Mouse (Mus musculus) forebrain, embryonic 16.5 days (tissue): ENCODE results near the gene Fgf11. TPM values are rescaled to one million over a fixed set of nuclear protein-coding genes. Genes with fewer than 3 reads are reported as not detected.

Source experiments
- ATAC-seq: fragments of 200-750 bp; cut with Nextera tagmentation; 2 replicates; pipeline ENCODE4 v1.8.0; 2017; ENCODE audit warnings: mild to moderate bottlenecking, moderate library complexity
- H3K27ac ChIP-seq: fragments of 300-500 bp; sonication (generic); 2 replicates; pipeline ENCODE4 v1.5.1; 2014; ENCODE audit warnings: low read length, control low read depth
- H3K27me3 ChIP-seq: fragments of 300-500 bp; sonication (generic); replicated peaks from 2 replicates; pipeline ENCODE4 v1.6.1; 2014; ENCODE audit warnings: low read length; ENCODE audit not compliant: control insufficient read depth, insufficient read depth
- H3K36me3 ChIP-seq: fragments of 300-500 bp; sonication (generic); 2 replicates; pipeline ENCODE4 v1.6.1; 2014; ENCODE audit not compliant: control insufficient read depth, insufficient read depth
- H3K4me1 ChIP-seq: fragments of 300-500 bp; sonication (generic); replicated peaks from 2 replicates; pipeline ENCODE4 v1.6.1; 2014; ENCODE audit warnings: low read length; ENCODE audit not compliant: control insufficient read depth, insufficient read depth
- H3K4me2 ChIP-seq: fragments of 300-500 bp; sonication (generic); 2 replicates; pipeline ENCODE4 v1.6.1; 2014; ENCODE audit warnings: mild to moderate bottlenecking, low read length, control low read depth
- H3K4me3 ChIP-seq: fragments of 300-500 bp; sonication (generic); replicated peaks from 2 replicates; pipeline ENCODE4 v1.5.1; 2014; ENCODE audit warnings: mild to moderate bottlenecking, low read length, control low read depth
- H3K9ac ChIP-seq: fragments of 300-500 bp; sonication (generic); replicated peaks from 2 replicates; pipeline ENCODE4 v1.6.1; 2014; ENCODE audit warnings: low read depth, low read length, control low read depth
- H3K9me3 ChIP-seq: fragments of 300-500 bp; sonication (generic); 2 replicates; pipeline ENCODE4 v1.6.1; 2016; ENCODE audit warnings: low read length; ENCODE audit not compliant: control insufficient read depth
- WGBS: fragments of 180-500 bp; shearing (Covaris S2); extraction: QIAGEN DNeasy Blood & Tissue Kit; methylation state at CpG from one replicate; pipeline ENCODE4 v1.1.7; 2014; 5-methylcytosine and 5-hydroxymethylcytosine counted together
- polyA plus RNA-seq: library from polyadenylated mRNA; unstranded; fragments of >200 nt; fragmentation: Nextera tagmentation; extraction: Ambion mirVana; gene quantifications from 2 replicates; pipeline ENCODE4 v1.2.1, GENCODE M21; 2015

Fgf11 gene
- polyA plus RNA-seq, 1 experiment from 2014 or later, result 5.9 TPM

GRCm38 (mm10) chr11:69804972-69805909 lies 3.6 kb upstream of the Fgf11 start, which contains the start of gene Tmem102:
Tmem102 (minus strand) TSS chr11:69805624.
- Histone ChIP-seq H3K4me3 (no peak within 1 kb of the TSS), H3K27ac (no peak within 1 kb of the TSS), H3K4me1 (peaks cover 39% of the 10 kb centered on the region), H3K9ac (no peak within 1 kb of the TSS), H3K36me3 (no peaks in the 10 kb centered on the region), H3K27me3 (peaks cover 19% of the 10 kb centered on the region), H3K4me2 (peak within 1 kb of the TSS; percentile 83), H3K9me3 (no peaks in the 10 kb centered on the region)
- ATAC-seq, result no peak
- 7% methylated on average over 29 of the region's 29 CpGs for WGBS

GRCm38 (mm10) chr11:69804652-69804940 lies 2.9 kb upstream of the Fgf11 start:
- no peak overlapping the region for H3K9ac ChIP-seq
- no peak for ATAC-seq
- H3K4me3 ChIP-seq, result no peak overlapping the region
- H3K27me3 ChIP-seq, result peaks cover 19% of the 10 kb centered on the region
- no peaks in the 10 kb centered on the region for H3K36me3 ChIP-seq
- peak overlapping the region; percentile 83 for H3K4me2 ChIP-seq
- WGBS, result 7% methylated on average over 12 of the region's 12 CpGs
- no peaks in the 10 kb centered on the region for H3K9me3 ChIP-seq
- no peak overlapping the region for H3K27ac ChIP-seq
- peaks cover 42% of the 10 kb centered on the region for H3K4me1 ChIP-seq

GRCm38 (mm10) chr11:69803786-69804651 lies 2.4 kb upstream of the Fgf11 start:
- Histone ChIP-seq H3K9me3 (no peaks in the 10 kb centered on the region), H3K4me1 (peaks cover 48% of the 10 kb centered on the region), H3K36me3 (no peaks in the 10 kb centered on the region), H3K9ac (peak overlapping the region; percentile 74), H3K27ac (no peak overlapping the region), H3K4me2 (peak overlapping the region; percentile 83), H3K27me3 (peaks cover 19% of the 10 kb centered on the region), H3K4me3 (peak overlapping the region; percentile 76)
- WGBS, result 1% methylated on average over 60 of the region's 60 CpGs
- peak; percentile 37 for ATAC-seq

GRCm38 (mm10) chr11:69803328-69803727 lies 1.7 kb upstream of the Fgf11 start:
- 2% methylated on average over 12 of the region's 12 CpGs for WGBS
- H3K4me3 ChIP-seq, result peak overlapping the region; percentile 76
- H3K9me3 ChIP-seq, result no peaks in the 10 kb centered on the region
- ATAC-seq, result no peak
- no peak overlapping the region; the same call in 1 of the 2 replicates for H3K27ac ChIP-seq
- peak overlapping the region; percentile 83 for H3K4me2 ChIP-seq
- H3K4me1 ChIP-seq, result peaks cover 50% of the 10 kb centered on the region
- no peaks in the 10 kb centered on the region for H3K36me3 ChIP-seq
- H3K9ac ChIP-seq, result peak overlapping the region; percentile 74
- H3K27me3 ChIP-seq, result peaks cover 19% of the 10 kb centered on the region

- Histone ChIP-seq H3K9ac (peak overlapping the region; percentile 74), H3K27me3 (peaks cover 19% of the 10 kb centered on the region), H3K4me3 (peak overlapping the region; percentile 76), H3K4me1 (peaks cover 50% of the 10 kb centered on the region), H3K9me3 (no peaks in the 10 kb centered on the region), H3K4me2 (peak overlapping the region; percentile 83), H3K36me3 (no peaks in the 10 kb centered on the region), H3K27ac (peak overlapping the region; percentile 61)
- WGBS, result under 1% methylated on average over 30 of the region's 33 CpGs
- peak; percentile 44 for ATAC-seq
Measured at GRCm38 (mm10) chr11:69802648-69803105, 1.0 kb upstream of the Fgf11 start.

GRCm38 (mm10) chr11:69800392-69801197 lies 1.1 kb downstream of the Fgf11 start:
- Histone ChIP-seq H3K27me3 (peaks cover 16% of the 10 kb centered on the region), H3K9me3 (no peaks in the 10 kb centered on the region), H3K36me3 (no peaks in the 10 kb centered on the region), H3K9ac (peak overlapping the region; percentile 79), H3K4me3 (peak overlapping the region; percentile 76), H3K4me2 (peak overlapping the region; percentile 83), H3K27ac (peak overlapping the region; percentile 98), H3K4me1 (peaks cover 54% of the 10 kb centered on the region)
- peak; percentile 79 for ATAC-seq
- WGBS, result under 1% methylated on average over 36 of the region's 36 CpGs

- Histone ChIP-seq H3K4me1 (peaks cover 56% of the 10 kb centered on the region), H3K9me3 (no peaks in the 10 kb centered on the region), H3K27me3 (peaks cover 12% of the 10 kb centered on the region), H3K4me3 (peak overlapping the region; percentile 76), H3K4me2 (peak overlapping the region; percentile 83), H3K36me3 (no peaks in the 10 kb centered on the region), H3K27ac (peak overlapping the region; percentile 98), H3K9ac (peak overlapping the region; percentile 79)
- WGBS, result 1% methylated on average over 11 of the region's 11 CpGs
- peak; percentile 35; the same call in 1 of the 2 replicates for ATAC-seq
Measured at GRCm38 (mm10) chr11:69800138-69800391, 1.6 kb downstream of the Fgf11 start.

- whole genome bisulfite sequencing, result 15% methylated on average over 11 of the region's 12 CpGs
- H3K27me3 ChIP-seq, result peaks cover 8% of the 10 kb centered on the region; the same call in 1 of the 2 replicates
- no peak for ATAC-seq
- no peaks in the 10 kb centered on the region for H3K36me3 ChIP-seq
- H3K4me3 ChIP-seq, result peak overlapping the region; percentile 76
- H3K27ac ChIP-seq, result peak overlapping the region; percentile 98
- peak overlapping the region; percentile 79 for H3K9ac ChIP-seq
- H3K4me2 ChIP-seq, result peak overlapping the region; percentile 83
- H3K4me1 ChIP-seq, result peaks cover 55% of the 10 kb centered on the region
- H3K9me3 ChIP-seq, result no peaks in the 10 kb centered on the region
Measured at GRCm38 (mm10) chr11:69799394-69800137, 2.1 kb downstream of the Fgf11 start.
